Mouse (Mus musculus): ENCODE results near the gene Shank2. TPM values are rescaled to one million over a fixed set of nuclear protein-coding genes. Genes with fewer than 3 reads are reported as not detected.
A peak's percentile ranks its signal among the peaks of the same experiment; 100 is the strongest.

Gene Shank2
- polyA plus RNA-seq, 1 experiment: 2.0 TPM

DNA sequence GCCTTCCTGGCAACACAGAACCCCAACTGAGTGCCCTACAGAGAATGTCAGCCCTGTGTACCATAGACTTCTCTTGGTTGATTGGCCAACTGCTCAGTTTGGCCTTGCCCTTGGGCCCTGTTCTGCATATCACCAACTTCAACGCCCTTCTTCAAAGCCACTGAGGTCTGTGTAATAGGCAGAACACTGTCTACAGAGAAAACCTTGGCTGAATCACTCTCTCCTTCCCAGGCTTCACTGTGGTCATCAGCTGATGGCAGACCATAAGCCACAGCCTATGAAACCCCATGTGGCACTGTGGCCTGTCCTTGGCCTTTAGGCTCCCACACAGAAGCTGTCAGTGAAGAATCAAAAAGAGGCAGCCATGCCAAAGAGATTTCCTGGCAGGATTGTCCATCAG lies 457.2 kb downstream of the Shank2 start:
- no peak overlapping the region for H3K27ac ChIP-seq (ENCODE audit: control insufficient read depth, insufficient read depth, low read depth, low read length, poor library complexity)
- H3K4me1 ChIP-seq (ENCODE audit: control insufficient read depth, insufficient read depth, low read length): no peaks in the 10 kb centered on the region
- H3K4me3 ChIP-seq (replicated peaks; ENCODE audit: control insufficient read depth, low read depth, low read length): no peak overlapping the region
- TF ChIP-seq POLR2A (IDR thresholded peaks at IDR 0.05; ENCODE audit: borderline replicate concordance, control insufficient read depth, low read depth, low read length) (no peak), CTCF (IDR thresholded peaks at IDR 0.05; ENCODE audit: control insufficient read depth, insufficient read depth, low read length) (no peak)
- WGBS: 89% methylated on average over 1 of the region's 1 CpGs

- whole genome bisulfite sequencing: 79% methylated on average over 6 of the region's 6 CpGs
- no peak for TF ChIP-seq CTCF (IDR thresholded peaks at IDR 0.05; ENCODE audit: control insufficient read depth, insufficient read depth, low read length)
- no peak for TF ChIP-seq POLR2A (IDR thresholded peaks at IDR 0.05; ENCODE audit: borderline replicate concordance, control insufficient read depth, low read depth, low read length)
- H3K4me1 ChIP-seq (ENCODE audit: control insufficient read depth, insufficient read depth, low read length): no peaks in the 10 kb centered on the region
Measured at GRCm38 (mm10) chr7:144461246-144461902, 459.6 kb downstream of the Shank2 start.

DNA sequence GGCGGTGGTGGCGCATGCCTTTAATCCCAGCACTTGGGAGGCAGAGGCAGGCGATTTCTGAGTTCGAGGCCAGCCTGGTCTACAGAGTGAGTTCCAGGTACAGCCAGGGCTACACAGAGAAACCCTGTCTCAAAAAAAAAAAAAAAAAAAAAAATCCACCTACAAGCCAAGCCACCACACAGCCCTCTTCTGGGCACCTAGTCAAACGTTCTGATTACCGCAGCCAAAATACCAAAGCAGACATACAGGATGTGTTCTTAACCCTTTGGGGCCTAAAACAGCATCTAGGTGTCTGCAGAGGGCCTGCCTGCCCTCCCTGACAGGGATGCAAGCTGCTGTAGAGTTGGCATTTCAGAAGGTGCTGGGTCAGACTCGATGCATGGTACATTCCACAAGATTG lies 460.8 kb downstream of the Shank2 start:
- WGBS: 79% methylated on average over 7 of the region's 7 CpGs
- TF ChIP-seq CTCF (IDR thresholded peaks at IDR 0.05; ENCODE audit: control insufficient read depth, insufficient read depth, low read length) (no peak), POLR2A (IDR thresholded peaks at IDR 0.05; ENCODE audit: borderline replicate concordance, control insufficient read depth, low read depth, low read length) (no peak)
- no peak overlapping the region for H3K27ac ChIP-seq (ENCODE audit: control insufficient read depth, insufficient read depth, low read depth, low read length, poor library complexity)
- no peak overlapping the region for H3K4me3 ChIP-seq (replicated peaks; ENCODE audit: control insufficient read depth, low read depth, low read length)
- no peaks in the 10 kb centered on the region for H3K4me1 ChIP-seq (ENCODE audit: control insufficient read depth, insufficient read depth, low read length)

More at GRCm38 (mm10) chr7:144461246-144461902, 459.6 kb downstream of the Shank2 start:
- no peak overlapping the region for H3K27ac ChIP-seq (ENCODE audit: control insufficient read depth, insufficient read depth, low read depth, low read length, poor library complexity)
- no peak overlapping the region for H3K4me3 ChIP-seq (replicated peaks; ENCODE audit: control insufficient read depth, low read depth, low read length)

GRCm38 (mm10) chr7:144468741-144469140 lies 467.0 kb downstream of the Shank2 start:
- TF ChIP-seq CTCF (IDR thresholded peaks at IDR 0.05; ENCODE audit: control insufficient read depth, insufficient read depth, low read length): no peak
- TF ChIP-seq POLR2A (IDR thresholded peaks at IDR 0.05; ENCODE audit: borderline replicate concordance, control insufficient read depth, low read depth, low read length): no peak
- no peaks in the 10 kb centered on the region for H3K4me1 ChIP-seq (ENCODE audit: control insufficient read depth, insufficient read depth, low read length)
- WGBS: 89% methylated on average over 5 of the region's 5 CpGs
- H3K4me3 ChIP-seq (replicated peaks; ENCODE audit: control insufficient read depth, low read depth, low read length): no peak overlapping the region
- H3K27ac ChIP-seq (ENCODE audit: control insufficient read depth, insufficient read depth, low read depth, low read length, poor library complexity): no peak overlapping the region

DNA sequence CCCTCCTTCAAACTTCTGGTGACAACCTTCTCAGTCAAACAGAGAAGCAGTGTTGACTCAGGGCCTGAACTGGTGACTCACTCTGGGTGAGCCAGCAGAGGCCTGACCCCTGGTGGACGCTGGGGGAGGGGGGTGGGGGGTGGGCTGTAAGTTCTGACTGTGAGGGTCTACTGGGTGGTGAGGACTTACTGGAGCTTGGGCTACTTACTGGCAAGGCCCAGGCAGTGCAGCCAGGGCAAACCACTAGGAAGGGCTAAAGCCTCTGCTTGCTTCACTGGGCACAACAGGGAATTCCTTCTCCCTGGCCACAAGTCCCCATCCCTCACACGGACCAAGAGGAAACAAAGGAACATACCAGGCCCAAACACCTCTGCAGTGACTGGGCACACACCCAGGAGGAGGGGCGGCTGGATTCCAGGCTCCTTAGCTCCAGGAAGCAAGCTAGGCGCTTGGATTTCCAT lies 467.5 kb downstream of the Shank2 start:
- Histone ChIP-seq H3K4me3 (replicated peaks; ENCODE audit: control insufficient read depth, low read depth, low read length) (no peak overlapping the region), H3K27ac (ENCODE audit: control insufficient read depth, insufficient read depth, low read depth, low read length, poor library complexity) (no peak overlapping the region), H3K4me1 (ENCODE audit: control insufficient read depth, insufficient read depth, low read length) (no peaks in the 10 kb centered on the region)
- TF ChIP-seq POLR2A (IDR thresholded peaks at IDR 0.05; ENCODE audit: borderline replicate concordance, control insufficient read depth, low read depth, low read length) (no peak), CTCF (IDR thresholded peaks at IDR 0.05; ENCODE audit: control insufficient read depth, insufficient read depth, low read length) (no peak)
- 52% methylated on average over 4 of the region's 4 CpGs for WGBS

- TF ChIP-seq CTCF (IDR thresholded peaks at IDR 0.05; ENCODE audit: control insufficient read depth, insufficient read depth, low read length) (no peak), POLR2A (IDR thresholded peaks at IDR 0.05; ENCODE audit: borderline replicate concordance, control insufficient read depth, low read depth, low read length) (no peak)
- WGBS: 27% methylated on average over 31 of the region's 31 CpGs
- Histone ChIP-seq H3K27ac (ENCODE audit: control insufficient read depth, insufficient read depth, low read depth, low read length, poor library complexity) (peak overlapping the region; percentile 45), H3K4me1 (ENCODE audit: control insufficient read depth, insufficient read depth, low read length) (no peaks in the 10 kb centered on the region), H3K4me3 (replicated peaks; ENCODE audit: control insufficient read depth, low read depth, low read length) (peak overlapping the region; percentile 73)
Measured at GRCm38 (mm10) chr7:144469908-144470544, 468.3 kb downstream of the Shank2 start.

DNA sequence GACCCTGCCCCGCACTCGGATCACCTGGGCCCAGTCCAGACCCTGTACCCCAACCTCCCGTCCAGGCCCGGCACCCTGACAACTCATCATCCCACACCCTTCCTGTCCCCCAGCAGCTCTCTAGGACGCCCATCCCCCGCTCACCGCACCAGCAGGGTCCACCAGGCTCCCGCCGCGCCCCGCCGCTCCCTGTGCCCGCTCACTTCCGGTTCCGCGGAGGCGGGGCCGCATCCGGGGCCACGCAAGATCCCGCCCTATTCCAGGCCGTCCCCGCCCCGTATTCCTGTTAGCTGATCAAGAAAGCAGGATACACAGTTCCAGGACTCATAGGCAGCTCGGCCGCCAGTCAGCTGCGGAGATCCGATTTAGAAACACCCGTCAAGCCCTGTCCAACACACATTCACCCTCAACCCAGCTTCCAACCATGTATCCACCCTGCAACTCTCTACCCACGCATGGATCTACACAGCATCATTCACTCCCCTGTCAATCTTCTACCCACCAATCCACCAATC lies 468.9 kb downstream of the Shank2 start, which contains the start of gene Cttn:
Cttn (minus strand) TSS at position 465 of the 515 bp plus-strand sequence.
- TF ChIP-seq POLR2A (IDR thresholded peaks at IDR 0.05; ENCODE audit: borderline replicate concordance, control insufficient read depth, low read depth, low read length) (peak; percentile 46; the same call in 1 of the 2 replicates), CTCF (IDR thresholded peaks at IDR 0.05; ENCODE audit: control insufficient read depth, insufficient read depth, low read length) (no peak)
- Histone ChIP-seq H3K4me1 (ENCODE audit: control insufficient read depth, insufficient read depth, low read length) (no peaks in the 10 kb centered on the region), H3K4me3 (replicated peaks; ENCODE audit: control insufficient read depth, low read depth, low read length) (peak within 1 kb of the TSS; percentile 73), H3K27ac (ENCODE audit: control insufficient read depth, insufficient read depth, low read depth, low read length, poor library complexity) (peak within 1 kb of the TSS; percentile 45)
- WGBS: 13% methylated on average over 30 of the region's 30 CpGs

- no peak for TF ChIP-seq CTCF (IDR thresholded peaks at IDR 0.05; ENCODE audit: control insufficient read depth, insufficient read depth, low read length)
- no peak for TF ChIP-seq POLR2A (IDR thresholded peaks at IDR 0.05; ENCODE audit: borderline replicate concordance, control insufficient read depth, low read depth, low read length)
- 53% methylated on average over 2 of the region's 2 CpGs for WGBS
- no peak overlapping the region for H3K4me3 ChIP-seq (replicated peaks; ENCODE audit: control insufficient read depth, low read depth, low read length)
- H3K4me1 ChIP-seq (ENCODE audit: control insufficient read depth, insufficient read depth, low read length): no peaks in the 10 kb centered on the region
- no peak overlapping the region for H3K27ac ChIP-seq (ENCODE audit: control insufficient read depth, insufficient read depth, low read depth, low read length, poor library complexity)
Measured at GRCm38 (mm10) chr7:144471103-144471502, 469.4 kb downstream of the Shank2 start.

Data from bone marrow, adult 2 months (tissue).